Mouse (Mus musculus) induced T-regulatory cell, adult 2 months (primary cell): Measurements from ENCODE around the gene Phospho2.

ENCODE experiments used
- DNase-seq: peaks from one replicate; pipeline ENCODE4 v3.0.0-alpha.2; 2012; ENCODE audit warnings: low read depth

The Phospho2 gene

GRCm38 (mm10) chr2:69823129-69823677 is 33.8 kb downstream of the Phospho2 start:
- peak; percentile 20 for DNase-seq

DNA sequence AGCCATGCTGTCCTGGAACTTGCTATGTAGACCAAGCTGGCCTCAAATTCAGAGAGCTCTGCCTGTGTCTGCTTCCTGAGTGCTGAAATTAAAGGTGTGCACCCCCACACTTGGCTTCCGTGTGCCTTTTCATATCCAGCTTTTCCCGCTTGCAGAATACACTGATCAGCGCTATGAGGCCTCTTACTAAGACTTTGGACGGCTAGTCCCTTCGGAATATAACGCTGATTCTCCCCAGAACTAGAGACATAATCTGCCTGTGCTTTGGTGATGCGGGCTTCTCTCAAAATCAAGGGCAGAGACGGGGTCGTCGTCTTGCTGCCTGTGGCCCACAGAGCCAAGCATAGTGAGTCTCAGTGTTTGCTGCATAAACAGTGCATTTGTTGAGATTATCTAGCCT is 36.5 kb downstream of the Phospho2 start:
- no peak for DNase-seq

DNA sequence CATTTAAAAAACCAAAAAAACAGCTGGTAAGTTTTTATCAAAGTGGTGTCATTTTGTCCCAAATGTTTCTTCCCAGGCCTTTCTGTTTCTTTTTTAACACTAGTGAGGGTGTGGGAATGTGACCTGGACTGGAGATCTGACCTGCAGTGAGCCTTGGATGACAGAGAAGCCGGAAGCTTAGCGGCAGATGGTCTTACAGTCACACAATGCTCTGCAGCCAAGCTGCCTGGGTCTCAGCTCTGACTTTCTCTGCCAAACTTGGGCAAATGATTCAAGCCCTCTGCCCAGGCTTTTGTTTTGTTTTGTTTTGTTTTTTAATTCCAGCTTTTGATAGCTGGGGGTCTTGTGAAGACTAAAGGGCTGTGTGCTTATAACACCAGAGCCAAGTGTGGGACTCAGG is 37.0 kb downstream of the Phospho2 start:
- no peak for DNase-seq

GRCm38 (mm10) chr2:69828031-69828430 is 38.6 kb downstream of the Phospho2 start:
- no peak for DNase-seq

DNA sequence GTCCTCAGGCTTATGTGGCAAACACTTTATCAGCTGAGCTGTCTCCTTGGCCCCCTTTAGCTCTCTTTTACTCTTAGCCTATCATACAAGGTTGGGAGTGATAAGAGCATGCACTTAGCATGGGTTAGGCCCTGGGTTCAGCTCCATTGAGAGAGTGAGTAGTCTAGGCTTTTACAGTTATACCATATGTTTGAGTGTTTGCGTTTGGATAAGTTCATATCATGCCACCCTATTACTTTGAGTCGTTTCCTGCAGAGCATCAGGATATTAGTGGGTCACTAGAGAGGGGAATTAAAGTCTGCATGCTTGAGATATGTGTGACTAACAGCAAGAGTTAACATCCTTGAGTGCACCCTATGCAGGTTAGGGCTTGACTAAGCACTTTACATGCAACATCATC is 40.3 kb downstream of the Phospho2 start:
- DNase-seq = no peak

GRCm38 (mm10) chr2:69830116-69830515 is 40.7 kb downstream of the Phospho2 start:
- no peak for DNase-seq

GRCm38 (mm10) chr2:69837244-69837967 is 48.0 kb downstream of the Phospho2 start:
- no peak for DNase-seq

- no peak for DNase-seq
Measured at GRCm38 (mm10) chr2:69837996-69838395, 48.6 kb downstream of the Phospho2 start.

- no peak for DNase-seq
Measured at GRCm38 (mm10) chr2:69838707-69839106, 49.3 kb downstream of the Phospho2 start.

DNA sequence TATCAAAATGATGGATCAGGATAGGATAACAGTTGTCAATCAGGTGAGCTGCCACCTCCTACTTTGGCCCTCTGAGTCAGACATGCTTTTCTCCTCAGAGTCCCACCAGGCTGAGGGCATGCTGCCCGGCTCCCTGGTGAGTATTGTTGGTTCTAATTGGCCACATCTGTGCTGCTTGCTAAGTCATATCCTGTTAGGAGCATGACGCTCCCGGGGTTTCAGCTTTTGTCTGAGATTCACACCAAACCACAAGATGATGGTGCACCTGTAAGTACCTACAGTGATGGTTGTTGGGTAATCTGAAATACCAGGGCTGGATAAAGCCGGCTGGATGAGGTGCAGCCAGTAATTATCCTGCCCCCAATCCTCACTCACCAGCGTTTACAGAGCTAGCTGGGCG is 50.8 kb downstream of the Phospho2 start:
- DNase-seq = no peak

GRCm38 (mm10) chr2:69849215-69849614 is 59.8 kb downstream of the Phospho2 start:
- no peak for DNase-seq
